Mouse (Mus musculus): ENCODE results near the gene Atp1a4.

The Atp1a4 gene

DNA sequence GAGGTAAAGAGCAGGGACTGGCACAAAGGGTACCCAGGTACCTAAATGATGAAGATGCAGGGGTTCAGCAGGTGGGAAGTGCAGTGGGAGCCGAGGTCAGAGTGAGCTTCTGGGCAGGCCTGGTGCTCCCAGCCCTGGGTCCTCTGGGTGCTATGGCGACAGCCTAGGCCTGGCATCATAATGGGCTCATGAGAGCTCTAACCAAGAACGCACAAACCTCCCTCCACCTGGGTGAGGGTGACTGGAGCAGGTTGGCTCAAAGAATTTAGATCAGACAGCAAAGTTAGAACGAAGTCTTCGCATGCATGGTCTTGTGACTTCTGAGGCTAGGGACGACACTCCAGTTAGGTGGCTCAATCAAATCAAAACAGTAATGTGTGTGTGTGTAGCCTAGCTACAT is at the start of gene Atp1a4:
TSS of gene Atp1a4 (minus strand) at position 101 of the 400 bp plus-strand sequence.
- DNase-seq (ENCODE audit: low spot score) = no peak

DNA sequence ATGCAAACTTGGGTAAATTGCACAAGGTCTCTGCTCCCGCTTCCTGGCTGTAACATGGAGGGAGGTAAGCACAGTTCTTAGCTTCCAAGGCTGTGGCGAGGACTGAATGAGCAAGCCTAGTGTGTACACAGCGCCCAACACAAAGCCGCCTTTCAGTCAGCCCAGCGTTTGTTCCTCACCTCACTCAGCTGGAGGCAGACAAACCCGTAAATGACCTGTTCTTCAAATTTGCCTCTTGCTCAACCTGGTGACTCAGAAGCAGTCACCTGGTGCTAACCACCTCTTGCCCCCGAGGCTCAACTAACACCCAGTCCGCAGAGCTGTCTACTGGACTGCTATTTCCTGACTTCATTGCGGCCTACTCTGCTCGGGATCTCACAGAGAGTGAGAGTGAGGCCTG is 49.7 kb upstream of the Atp1a4 start:
- no peak for DNase-seq (ENCODE audit: low spot score)

DNA sequence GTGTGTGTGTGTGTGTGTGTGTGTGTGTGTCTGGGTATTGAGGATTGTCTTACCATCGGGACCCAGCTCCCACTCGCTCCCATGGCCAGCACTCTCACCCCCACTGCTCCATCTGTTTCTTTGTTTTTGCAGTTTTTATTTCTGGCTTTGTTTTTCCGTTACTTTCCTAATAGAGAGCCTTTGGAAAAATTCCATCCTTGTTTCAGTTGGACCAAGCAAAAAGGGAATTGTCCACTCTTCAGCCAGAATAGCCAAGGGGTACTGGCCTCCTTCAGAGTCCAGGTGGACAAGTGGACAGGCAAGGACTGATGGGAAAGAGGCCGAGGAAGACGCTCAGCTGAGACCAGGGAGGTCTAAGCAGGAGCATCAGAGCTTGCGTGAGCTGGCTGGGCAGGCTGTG is 48.7 kb upstream of the Atp1a4 start:
- DNase-seq (ENCODE audit: low spot score) = no peak

DNA sequence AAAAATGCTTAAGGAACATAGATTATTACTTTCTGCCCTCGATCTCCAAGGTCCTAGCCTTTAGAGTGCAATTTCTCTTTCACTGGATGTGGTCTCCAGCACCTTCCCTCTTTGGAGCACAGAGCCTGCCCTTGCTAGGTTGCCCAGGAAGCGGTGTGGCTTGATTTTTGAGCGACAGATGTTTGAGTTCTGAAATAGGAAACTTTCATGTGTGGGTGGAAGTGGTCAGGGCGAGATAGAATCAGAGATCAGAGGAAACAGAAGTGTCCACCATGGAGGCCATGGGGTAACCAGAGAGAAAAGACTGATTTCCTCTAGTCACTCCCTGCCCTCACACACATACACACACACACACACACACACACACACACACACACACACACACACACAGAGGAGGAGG is 48.0 kb upstream of the Atp1a4 start:
- DNase-seq (ENCODE audit: low spot score) = no peak

DNA sequence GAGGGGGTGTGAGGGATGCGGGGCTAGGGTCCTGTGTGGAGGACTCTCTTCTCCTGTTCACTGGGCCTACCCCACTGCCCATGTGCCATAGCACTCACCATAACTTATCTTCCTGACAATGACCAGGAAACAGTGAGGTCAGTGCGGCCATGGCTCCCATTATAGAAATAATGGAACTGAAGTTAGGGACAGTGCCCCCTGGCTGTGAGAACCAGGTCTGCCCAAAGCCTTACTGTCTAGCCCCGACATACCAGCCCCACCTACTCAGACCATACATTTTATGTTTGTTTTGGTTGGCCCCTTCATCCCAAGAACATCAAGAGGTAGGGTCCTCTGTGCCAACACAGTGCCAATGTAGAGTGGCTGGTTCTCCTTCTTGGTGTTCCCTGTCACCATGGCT is 47.4 kb upstream of the Atp1a4 start:
- DNase-seq (ENCODE audit: low spot score) = no peak

DNA sequence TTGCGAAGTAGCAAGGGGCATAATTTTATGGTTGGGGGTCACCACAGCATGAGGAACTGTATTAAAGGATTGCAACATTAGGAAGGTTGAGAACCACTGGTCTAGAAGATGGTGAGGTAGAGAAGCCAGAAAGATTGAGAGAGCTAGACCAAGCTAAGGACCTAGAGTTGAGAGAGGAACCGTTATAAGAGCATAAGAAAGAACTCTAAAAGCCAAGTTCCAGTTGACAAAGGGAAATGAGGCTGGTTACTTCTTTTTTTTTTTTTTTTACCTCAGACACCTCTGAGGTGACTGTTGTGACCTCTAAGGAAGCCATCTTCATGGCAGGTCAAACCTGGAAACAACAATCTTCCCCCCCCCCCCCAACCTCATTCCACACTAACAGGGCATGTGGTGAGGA is 46.9 kb upstream of the Atp1a4 start:
- no peak for DNase-seq (ENCODE audit: low spot score)

DNA sequence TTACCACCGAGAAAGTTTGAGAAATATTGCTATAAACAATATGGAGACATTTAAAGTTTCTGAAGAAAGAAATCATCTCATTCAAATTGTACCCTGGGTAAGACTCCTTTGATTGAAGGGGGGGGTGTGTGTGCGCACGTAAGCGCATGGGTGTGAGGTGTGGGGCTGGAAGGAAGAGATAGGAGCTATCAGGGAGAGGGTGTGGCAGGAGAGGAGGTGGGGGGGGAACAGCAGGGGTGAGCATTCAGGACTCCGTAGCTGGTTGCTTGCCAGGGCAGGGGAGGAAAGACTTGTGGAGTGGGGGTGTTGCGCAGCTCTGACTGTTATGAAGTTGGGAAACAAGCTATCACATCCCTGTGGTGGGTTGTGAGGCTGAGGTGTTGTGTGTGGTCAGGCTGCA is 46.2 kb upstream of the Atp1a4 start:
- no peak for DNase-seq (ENCODE audit: low spot score)

DNA sequence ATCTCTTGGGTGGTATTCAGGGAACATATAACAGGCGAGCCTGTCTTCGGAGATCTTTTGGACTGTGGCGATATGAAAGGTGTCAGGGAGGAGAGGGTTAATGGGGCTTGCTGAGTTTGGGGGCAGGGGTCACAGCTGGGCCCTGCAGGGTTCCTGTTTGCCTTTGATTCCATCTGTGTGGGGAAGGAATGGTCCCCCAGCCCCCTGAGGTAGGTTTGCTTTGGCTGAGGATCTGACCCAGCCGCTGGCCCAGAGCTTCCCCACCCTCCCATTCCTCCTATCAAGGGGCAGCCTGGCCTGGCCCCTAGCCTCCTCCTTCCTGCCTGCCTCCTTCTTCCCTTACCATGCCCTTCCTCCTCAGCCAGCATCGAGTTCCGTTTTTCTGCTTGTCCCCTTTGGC is 44.6 kb upstream of the Atp1a4 start:
- DNase-seq (ENCODE audit: low spot score) = no peak

DNA sequence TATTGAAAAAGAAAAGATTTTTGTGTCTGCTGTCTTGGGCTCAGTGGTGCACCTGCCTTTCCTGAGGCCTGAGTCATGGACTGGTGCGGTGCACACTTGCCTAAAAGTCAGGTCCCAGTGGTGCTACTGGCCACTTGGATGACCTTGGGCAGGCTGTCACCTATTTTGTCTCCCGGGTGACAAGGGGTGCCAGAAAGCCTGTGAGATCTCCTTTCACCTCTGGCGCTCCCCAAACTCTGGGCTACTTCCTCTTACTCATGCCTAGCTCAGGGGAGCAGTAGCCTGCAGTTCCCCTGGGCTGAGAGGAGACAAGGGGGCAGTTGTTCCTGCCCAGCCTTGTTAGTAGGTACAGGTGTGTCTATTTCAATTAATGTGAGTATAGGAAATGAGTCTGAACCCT is 44.1 kb upstream of the Atp1a4 start:
- DNase-seq (ENCODE audit: low spot score) = no peak

DNA sequence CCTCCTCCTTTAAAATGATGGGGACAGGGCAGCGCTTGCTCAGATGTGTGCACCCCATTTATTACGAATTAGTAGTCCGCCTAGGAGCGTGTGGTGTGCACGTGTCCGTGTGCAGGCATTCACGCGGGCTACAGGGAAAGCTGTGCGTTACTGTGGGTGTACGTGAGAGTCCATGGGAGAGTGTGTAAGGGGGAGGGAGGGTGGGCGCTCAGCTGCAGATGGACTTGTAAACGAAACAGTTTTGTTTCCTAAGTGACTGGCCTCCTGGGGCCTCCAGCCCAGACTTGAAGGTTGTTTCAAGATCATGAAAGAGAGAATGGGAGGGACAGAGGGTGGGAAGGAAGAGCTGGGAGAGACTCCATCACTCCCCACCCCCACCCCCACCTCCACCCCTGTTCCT is 43.0 kb upstream of the Atp1a4 start:
- no peak for DNase-seq (ENCODE audit: low spot score)

DNA sequence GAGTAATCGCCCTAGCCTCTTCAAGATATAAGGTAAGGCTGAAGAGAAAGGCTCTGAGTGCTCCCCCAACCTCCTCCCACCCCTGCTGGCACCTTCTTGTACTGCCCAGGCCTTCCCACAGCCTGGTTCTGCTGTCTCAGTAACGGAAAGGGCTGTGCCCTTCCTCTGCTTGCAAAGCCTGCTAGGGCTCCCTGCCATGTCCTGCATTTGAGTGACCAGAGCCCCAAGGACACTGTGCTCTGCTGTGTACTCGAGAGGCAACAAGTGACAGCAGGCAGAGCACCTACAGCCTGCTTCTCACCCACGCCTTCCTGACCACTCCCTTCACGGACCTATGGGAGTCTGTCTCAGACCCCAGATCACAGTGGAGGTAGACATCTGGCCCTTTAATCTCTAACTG is 42.0 kb upstream of the Atp1a4 start:
- DNase-seq (ENCODE audit: low spot score) = no peak

DNA sequence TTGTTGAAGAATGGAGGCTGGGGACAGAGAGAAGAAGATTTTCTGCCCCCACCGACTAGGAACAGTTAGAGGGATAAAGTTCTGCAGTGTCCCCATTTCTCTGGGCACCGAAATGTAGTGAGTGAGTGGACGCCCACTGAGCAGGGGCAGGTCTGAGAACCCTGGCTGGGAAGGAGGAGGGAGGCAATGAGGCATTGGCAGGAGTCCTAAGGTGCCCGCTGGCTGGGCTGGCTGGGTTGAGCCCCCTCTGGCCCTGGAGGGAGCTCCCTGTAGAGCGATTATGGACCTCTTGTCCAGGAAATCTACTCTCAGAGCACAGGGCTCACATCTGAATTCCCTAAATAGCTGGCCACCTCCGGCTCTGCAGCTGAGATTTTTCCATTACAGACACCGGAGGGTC is 41.3 kb upstream of the Atp1a4 start:
- no peak for DNase-seq (ENCODE audit: low spot score)

DNA sequence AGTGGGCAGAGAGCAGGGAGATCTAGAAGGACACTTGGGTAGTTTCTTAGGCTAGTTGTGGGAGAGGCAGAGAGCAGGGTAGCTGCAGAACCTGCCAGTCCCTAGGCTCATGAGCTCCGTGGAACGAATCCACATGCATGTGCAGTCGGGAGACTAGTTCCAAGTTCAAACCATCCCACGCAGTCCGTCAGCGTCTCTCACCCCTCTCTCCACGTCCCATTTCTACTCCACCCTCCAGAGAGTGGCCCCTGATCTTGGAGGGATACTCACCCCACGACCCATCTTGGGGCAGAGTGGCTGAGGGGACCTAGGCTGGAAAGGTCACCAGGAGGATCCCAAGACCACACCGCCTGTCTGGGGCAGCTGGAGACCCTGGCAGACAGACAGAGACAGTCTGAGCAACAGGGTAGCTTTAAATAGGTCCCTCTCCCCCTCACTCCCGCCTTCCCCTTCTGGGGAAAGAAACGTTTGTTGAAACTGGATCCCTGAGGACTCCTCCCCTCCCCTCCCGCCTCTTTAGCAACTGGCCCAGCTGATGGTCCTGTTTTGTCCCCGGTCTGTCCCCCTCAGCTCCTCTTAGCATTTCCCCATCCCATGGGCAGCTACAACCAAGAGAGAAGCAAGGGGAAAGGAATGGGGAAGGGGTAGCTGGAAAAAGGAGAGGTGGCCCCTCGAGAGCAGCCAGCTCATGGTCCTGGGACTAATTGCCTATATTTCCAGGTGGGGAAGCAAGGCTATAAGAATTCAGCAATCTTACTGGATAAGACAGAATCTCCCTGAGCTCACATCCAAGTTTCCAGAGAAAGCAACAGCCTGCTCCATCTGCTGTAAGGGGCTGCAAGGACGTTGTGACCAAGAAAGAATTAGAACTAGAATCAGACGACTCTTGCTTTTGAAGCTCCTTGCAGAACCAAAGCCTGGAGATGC is 39.7 kb upstream of the Atp1a4 start, which contains the start of gene Atp1a2:
TSS of gene Atp1a2 (minus strand) at position 454 of the 927 bp plus-strand sequence.
- DNase-seq (ENCODE audit: low spot score) = peak; percentile 53

DNA sequence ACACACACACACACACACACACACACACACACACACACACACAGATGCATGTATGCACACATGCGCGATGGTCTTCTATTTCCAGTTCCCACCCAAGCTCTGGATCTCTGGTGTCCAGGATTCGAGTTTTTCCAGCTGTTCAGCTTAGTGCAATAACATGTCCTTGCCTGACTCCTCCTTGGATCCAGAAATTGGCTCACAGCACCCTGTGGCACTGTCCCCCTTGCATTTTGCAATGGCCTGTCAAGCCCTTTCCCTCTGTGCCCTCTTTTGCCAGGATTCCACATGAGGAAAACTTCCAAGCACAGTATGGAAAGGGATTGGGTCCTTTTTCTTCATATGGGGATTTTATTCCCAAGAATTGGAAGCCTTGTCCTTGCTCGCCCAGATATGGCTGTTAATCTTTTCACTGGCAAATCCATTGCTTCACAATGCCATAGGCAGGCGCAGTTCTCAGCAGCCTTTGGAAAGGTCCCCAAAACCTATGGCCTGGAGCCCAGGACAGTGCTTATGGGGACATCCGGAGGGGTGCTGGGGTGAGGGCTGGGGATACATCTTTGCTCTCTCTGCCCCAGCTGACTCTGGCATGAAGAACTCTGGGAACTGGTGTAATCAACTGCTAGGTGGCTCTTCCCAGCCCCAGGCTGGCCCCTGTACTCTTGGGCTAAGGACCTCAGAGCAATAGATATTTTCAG is 38.7 kb upstream of the Atp1a4 start:
- DNase-seq (ENCODE audit: low spot score) = peak; percentile 17

DNA sequence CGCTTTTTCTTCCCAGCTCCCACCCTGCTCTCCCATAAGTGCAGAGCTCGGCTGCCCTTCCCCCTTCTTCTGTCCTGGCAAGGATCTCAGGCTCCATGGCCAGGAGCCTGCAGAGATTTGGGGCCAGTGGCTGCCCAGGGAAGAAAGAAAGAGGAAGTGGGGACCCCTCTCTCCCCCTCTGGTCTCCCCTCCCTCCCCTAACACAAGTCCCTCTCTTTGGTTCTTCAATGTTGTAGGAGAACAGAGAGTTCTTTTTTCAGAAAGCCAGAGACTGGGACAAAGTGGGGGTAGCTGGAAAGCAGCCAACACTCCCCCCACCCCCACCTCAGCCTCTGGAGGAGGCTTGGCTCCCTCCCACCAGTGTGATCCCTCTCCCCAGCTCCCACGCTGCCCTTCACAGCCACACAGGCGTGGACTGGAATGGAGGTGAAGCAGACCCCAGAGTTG is 37.6 kb upstream of the Atp1a4 start:
- DNase-seq (ENCODE audit: low spot score) = peak; percentile 35

DNA sequence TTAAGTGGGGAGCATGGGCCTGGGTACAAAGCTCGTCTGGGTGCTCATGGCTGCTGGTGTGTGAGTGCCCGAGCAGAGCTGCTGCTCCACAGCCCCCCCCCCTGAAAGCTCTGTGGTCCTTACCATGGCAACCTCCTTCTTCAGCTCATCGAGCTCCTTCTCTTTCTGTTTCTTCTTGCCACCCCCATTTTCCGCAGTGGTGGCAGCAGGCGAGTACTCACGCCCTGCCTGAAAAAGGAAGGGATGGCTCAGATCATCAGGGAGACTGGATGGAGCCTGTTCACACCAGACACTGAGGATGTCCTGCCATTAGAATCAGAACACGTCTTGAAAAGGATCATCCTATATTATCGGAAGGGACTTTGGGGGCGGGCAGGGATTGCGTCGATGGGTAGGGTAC is 35.2 kb upstream of the Atp1a4 start:
- no peak for DNase-seq (ENCODE audit: low spot score)

DNA sequence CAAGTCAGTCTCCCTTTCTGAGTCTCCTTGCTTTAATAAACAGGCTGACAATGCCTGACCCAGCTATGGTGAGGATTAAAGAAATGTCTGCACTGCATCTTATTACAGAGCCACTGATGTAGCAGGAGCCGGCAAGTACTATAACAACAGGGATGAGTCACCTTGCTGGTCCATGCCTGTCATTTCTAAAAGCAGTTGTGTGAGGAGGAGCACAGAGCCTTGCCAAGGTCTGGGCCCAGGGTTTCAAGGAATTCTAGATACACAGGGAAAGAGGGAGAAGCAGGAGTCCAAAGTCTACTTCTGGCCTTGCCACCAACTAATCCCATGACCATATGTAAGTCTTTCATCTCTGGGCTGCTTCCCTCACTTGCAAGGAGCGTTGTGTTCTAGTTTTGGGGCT is 34.7 kb upstream of the Atp1a4 start:
- DNase-seq (ENCODE audit: low spot score) = no peak

DNA sequence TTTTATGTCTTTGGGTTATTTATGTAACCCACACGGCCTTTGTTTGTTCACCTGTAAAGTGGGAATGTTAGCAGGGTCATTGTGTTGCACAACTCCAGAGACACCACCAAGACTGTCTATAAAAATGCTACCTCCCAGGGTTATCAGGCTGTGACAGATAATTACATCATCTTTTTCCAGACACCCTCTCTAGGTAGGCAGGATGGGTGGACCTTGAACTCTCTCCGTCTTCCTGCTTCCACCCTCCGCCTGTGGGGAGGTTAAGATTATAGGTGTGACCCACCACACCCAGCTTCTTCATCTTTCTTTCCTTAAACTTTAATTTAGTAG is 31.4 kb upstream of the Atp1a4 start:
- DNase-seq (ENCODE audit: low spot score) = no peak

DNA sequence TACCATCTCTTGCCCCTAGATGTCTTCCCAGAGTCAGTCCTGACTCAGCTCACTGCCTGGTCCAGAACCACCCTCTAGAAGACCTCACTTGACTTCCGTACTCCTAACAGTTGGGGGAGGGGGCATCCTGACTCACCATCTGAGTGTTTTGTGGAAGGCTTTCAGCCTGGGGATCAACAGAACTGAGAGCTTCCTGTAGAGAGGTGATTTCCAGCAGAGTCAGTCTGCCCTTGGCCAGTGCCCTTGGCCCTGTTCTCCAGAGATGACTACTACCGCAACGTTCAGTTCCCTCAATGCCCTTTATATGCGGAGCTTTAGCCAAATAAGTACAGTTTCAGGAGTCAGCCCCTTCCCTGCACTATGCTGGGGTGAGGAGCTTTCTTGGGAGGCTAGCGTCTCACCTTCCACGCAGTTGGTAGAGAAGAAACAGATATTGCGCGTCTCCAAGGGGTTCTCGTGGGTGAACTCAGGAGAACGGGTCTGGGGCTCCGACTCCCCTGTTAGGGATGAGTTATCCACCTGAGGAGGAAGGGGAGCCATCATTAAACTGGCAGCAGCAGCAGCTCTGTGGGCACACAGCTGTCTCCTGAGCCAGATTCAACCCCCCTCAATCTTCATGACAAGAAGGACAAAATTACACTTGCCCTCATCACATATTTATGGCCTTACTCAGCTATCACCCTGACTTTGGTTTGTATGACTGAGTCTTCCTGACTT is 30.8 kb upstream of the Atp1a4 start:
- no peak for DNase-seq (ENCODE audit: low spot score)

DNA sequence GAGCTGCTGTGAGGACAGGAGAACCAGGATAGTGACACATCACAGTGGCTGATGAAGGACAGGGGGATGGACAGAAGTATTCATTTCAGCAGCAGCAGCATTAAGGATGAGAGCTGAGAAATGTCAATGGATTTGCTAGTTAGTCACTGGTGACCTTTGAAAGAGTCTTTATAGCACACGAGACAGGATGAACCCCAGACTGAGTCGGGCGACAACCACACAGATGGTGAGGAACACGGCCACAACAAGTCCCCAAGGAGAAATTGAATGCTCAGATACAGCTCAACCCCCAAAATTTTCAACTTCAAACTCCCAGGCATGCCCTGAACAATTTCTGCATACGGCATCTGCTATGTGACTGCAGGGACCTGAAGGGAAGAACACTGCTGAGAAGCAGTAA is 28.5 kb upstream of the Atp1a4 start:
- no peak for DNase-seq (ENCODE audit: low spot score)

DNA sequence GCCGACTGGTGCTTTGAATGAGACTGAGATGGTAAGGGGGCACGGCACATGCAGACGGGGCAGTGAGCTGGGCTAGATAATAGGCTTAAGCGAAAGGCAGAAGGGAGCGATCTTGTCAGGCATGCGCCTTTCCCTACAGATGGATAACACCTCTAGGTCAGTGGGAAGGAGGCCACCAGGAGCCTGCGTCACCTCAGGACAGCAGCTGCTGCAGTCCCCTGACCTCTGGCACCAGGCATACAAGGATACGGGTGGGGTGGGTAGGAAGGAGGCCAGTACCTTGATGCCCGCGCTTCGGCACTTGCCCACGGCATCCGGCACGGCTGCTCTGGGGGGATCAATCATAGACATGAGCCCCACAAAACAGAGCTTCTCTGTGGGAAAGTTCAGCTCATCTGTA is 26.0 kb upstream of the Atp1a4 start:
- DNase-seq (ENCODE audit: low spot score) = no peak

DNA sequence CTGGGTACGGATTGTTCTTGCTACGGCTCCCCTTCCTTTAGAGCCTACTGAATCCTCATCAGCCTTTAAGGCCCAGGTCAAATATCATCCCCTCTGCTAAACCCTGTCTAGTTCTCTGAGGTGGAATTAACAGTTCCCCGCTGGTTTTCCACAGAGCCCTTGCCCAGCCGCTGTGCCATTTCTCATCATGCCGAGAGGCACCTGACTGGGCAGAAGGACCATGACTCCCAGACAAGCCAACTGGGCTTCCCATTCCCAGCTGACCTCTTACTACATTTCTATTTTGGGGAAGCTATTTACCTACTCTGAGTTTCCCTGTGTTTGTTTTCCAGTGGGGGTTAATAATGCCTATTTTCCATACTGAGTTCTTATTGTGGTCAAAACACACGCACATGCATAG is 24.9 kb upstream of the Atp1a4 start:
- DNase-seq (ENCODE audit: low spot score) = no peak

Measured in ovary, postnatal 14 days (tissue).